Mouse (Mus musculus) cortical plate, adult 2 months (tissue): Measurements from ENCODE around the gene Clic1.

Source experiments
- CTCF ChIP-seq: fragments of 200-500 bp; IDR thresholded peaks from 2 replicates; pipeline ENCODE4 v1.5.1; 2011; ENCODE audit warnings: mild to moderate bottlenecking, control low read depth, low read length; ENCODE audit not compliant: insufficient read depth; ENCODE audit errors: extremely low read depth
- POLR2A ChIP-seq: fragments of 200-500 bp; IDR thresholded peaks from 2 replicates; pipeline ENCODE4 v1.6.1; 2011; ENCODE audit warnings: mild to moderate bottlenecking, low read length, control low read depth; ENCODE audit not compliant: insufficient read depth; ENCODE audit errors: extremely low read depth

DNA sequence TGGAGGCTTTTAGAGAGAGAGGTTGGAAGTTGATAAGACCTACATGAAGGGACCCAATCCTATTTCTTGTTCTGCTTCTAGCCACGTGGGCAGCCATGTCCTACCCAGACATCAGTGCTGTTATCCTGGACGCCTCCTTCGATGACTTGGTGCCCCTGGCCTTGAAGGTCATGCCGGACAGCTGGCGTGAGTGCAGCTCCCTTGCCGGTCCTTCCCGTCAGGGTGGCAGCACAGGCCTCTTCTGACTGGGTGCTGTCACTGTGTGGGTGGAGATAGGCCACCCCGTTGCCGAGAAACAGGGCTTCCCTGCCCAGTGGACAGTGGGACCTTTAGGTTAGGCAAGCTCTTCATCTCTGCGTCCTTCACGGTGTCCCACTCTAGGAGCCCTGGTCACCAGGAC lies 51.4 kb downstream of the Clic1 start:
- TF ChIP-seq CTCF = no peak
- no peak for TF ChIP-seq POLR2A
